ENCODE assay signal across 28 mouse cellular contexts in genomic region chr13:114085442-114085841, GRCm38 (mm10).
DNase-seq lines count a peak whose midpoint lies in the region; ATAC-seq and TF ChIP-seq lines count a peak whose summit lies in the region.
"Had no signal": no experiment of that assay in that cellular context is flagged by ENCODE, and none has a peak within 500 bp of the region (broad histone marks: within the 10 kb centered on the region; RNA-seq: fewer than 3 reads in every experiment).

No protein-coding gene starts in this region.

- DNase-seq in kidney, adult 2 months, result peak; percentile 15
- DNase-seq in right cerebral cortex, adult 2 months (ENCODE audit: low spot score in 2 of 2), result peak; percentile 62
- no peak for DNase-seq in right cerebral cortex, postnatal 14 days
- peak; percentile 15 to 63 for DNase-seq in left cerebral cortex, adult 8-10 months (ENCODE audit: low spot score in 2 of 2)
- DNase-seq in telencephalon, adult 2 months (ENCODE audit: low read depth, low spot score), result peak; percentile 81
- no peak for DNase-seq in layer of hippocampus, postnatal 10 days (ENCODE audit: low spot score in 2 of 2)
- DNase-seq: adrenal gland, postnatal 36 days; cerebellum, adult 11 months; cerebellum, adult 9-11 months; forebrain, postnatal 0 days; gastrocnemius, postnatal 10 days; heart, adult 18-20 months; heart, postnatal 10 days; liver, embryonic 13.5 days; lung, adult 2 months; lung, postnatal 14 days; spleen, adult 18-20 months; thymus, postnatal 14 days had no signal

- TF ChIP-seq CTCF in kidney, adult 2 months (conservative IDR thresholded peaks at IDR 0.05; ENCODE audit: insufficient read depth, insufficient read length, low read depth, low read length), result no peak

- H3K9ac ChIP-seq in kidney, embryonic 14.5 days (ENCODE audit: low read depth, low read length), result no peak overlapping the region
- H3K9ac ChIP-seq: forebrain, postnatal 0 days; heart, embryonic 12.5 days; kidney, embryonic 15.5 days; limb, embryonic 12.5 days; liver, embryonic 13.5 days; midbrain, embryonic 13.5 days had no signal

- H3K27ac ChIP-seq in kidney, adult 2 months (ENCODE audit: insufficient read depth, low read depth, low read length), result no peak overlapping the region
- H3K27ac ChIP-seq in kidney, embryonic 14.5 days (ENCODE audit: low read depth, low read length), result no peak overlapping the region
- H3K27ac ChIP-seq: embryonic facial prominence, embryonic 10.5 days; forebrain, embryonic 10.5 days; hindbrain, postnatal 0 days; kidney, embryonic 15.5 days; limb, embryonic 12.5 days; liver, embryonic 13.5 days; midbrain, embryonic 13.5 days had no signal

- H3K4me3 ChIP-seq in kidney, adult 2 months (ENCODE audit: insufficient read depth, low read depth, low read length), result no peak overlapping the region
- no peak overlapping the region for H3K4me3 ChIP-seq in kidney, embryonic 14.5 days (ENCODE audit: low read length)
- H3K4me3 ChIP-seq: embryonic facial prominence, embryonic 10.5 days; forebrain, embryonic 10.5 days; heart, embryonic 12.5 days; kidney, embryonic 15.5 days; limb, embryonic 12.5 days; liver, embryonic 13.5 days; midbrain, embryonic 13.5 days had no signal

- H3K9me3 ChIP-seq in kidney, embryonic 14.5 days (ENCODE audit: control insufficient read depth, low read length), result no peaks in the 10 kb centered on the region
- H3K9me3 ChIP-seq: embryonic facial prominence, embryonic 10.5 days; forebrain, embryonic 10.5 days; heart, embryonic 12.5 days; kidney, embryonic 15.5 days; limb, embryonic 12.5 days; liver, embryonic 13.5 days; midbrain, embryonic 13.5 days had no signal

- 0 out of 2 replicates have a peak, but pooled peaks cover 7% of the 10 kb centered on the region for H3K4me1 ChIP-seq in kidney, adult 2 months (ENCODE audit: control insufficient read depth, insufficient read depth, low read length)
- H3K4me1 ChIP-seq in kidney, embryonic 14.5 days (ENCODE audit: control insufficient read depth, insufficient read depth, low read length), result no peaks in the 10 kb centered on the region
- H3K4me1 ChIP-seq: liver, embryonic 13.5 days; midbrain, embryonic 13.5 days had no signal

- ATAC-seq in kidney, embryonic 14.5 days (ENCODE audit: low FRiP score, low TSS enrichment), result no peak
- no peak for ATAC-seq in erythroblast, adult 5-6 weeks (replicated peaks; ENCODE audit: low FRiP score, poor library complexity, severe bottlenecking)
- ATAC-seq: forebrain, postnatal 0 days; hindbrain, postnatal 0 days; intestine, embryonic 16.5 days; midbrain, embryonic 13.5 days had no signal

- no peaks in the 10 kb centered on the region for H3K27me3 ChIP-seq in kidney, adult 2 months (replicated peaks; ENCODE audit: control insufficient read depth, insufficient read depth, low read length)
- H3K27me3 ChIP-seq in kidney, embryonic 14.5 days (ENCODE audit: control insufficient read depth, insufficient read depth, low read length), result no peaks in the 10 kb centered on the region
- H3K27me3 ChIP-seq: heart, embryonic 12.5 days; kidney, embryonic 15.5 days; limb, embryonic 12.5 days; liver, embryonic 13.5 days; midbrain, embryonic 13.5 days had no signal

- no peak for TF ChIP-seq POLR2A in kidney, adult 2 months (IDR thresholded peaks at IDR 0.05; ENCODE audit: low read depth, low read length)

- WGBS in kidney, adult 2 months, result 54% methylated on average over 8 of the region's 8 CpGs
- WGBS in kidney, embryonic 14.5 days, result 67% methylated on average over 8 of the region's 8 CpGs

- no peak overlapping the region for H3K4me2 ChIP-seq in kidney, embryonic 14.5 days (replicated peaks; ENCODE audit: low read depth, low read length)
- H3K4me2 ChIP-seq: heart, embryonic 12.5 days; kidney, embryonic 15.5 days; limb, embryonic 12.5 days; liver, embryonic 13.5 days; midbrain, embryonic 13.5 days had no signal

- H3K36me3 ChIP-seq in kidney, adult 2 months (ENCODE audit: control insufficient read depth, insufficient read depth, low read length), result no peaks in the 10 kb centered on the region
- H3K36me3 ChIP-seq in kidney, embryonic 14.5 days (ENCODE audit: control insufficient read depth, insufficient read depth, low read length), result no peaks in the 10 kb centered on the region
- H3K36me3 ChIP-seq: embryonic facial prominence, embryonic 10.5 days; forebrain, embryonic 10.5 days; heart, embryonic 12.5 days; limb, embryonic 12.5 days; liver, embryonic 13.5 days; midbrain, embryonic 13.5 days had no signal

Comparison
In these comparisons a context has a peak if more than half of its experiments do, and no peak if none do; other contexts are left out.
1. DNase-seq: peak in kidney, adult 2 months (single experiment), right cerebral cortex, adult 2 months (2 of 2), left cerebral cortex, adult 8-10 months (2 of 2) and telencephalon, adult 2 months (single experiment); none in right cerebral cortex, postnatal 14 days (single experiment) and layer of hippocampus, postnatal 10 days (0 of 2).